Mouse (Mus musculus) right cerebral cortex, adult 2 months (tissue): ENCODE data around the gene Gm20517.

ENCODE experiments used
- DNase-seq, 2 experiments: peaks; one replicate each; pipeline ENCODE4 v3.0.0; 2021 to 2022; ENCODE audit warnings: low spot score in 2 of 2

Gm20517 gene

GRCm38 (mm10) chr17:47610849-47611660, at the start of gene Gm20517, which contains the start of the genes Bysl and Med20:
Gene Gm20517, plus strand, starts transcription at chr17:47611589.
Gene Bysl, minus strand, starts transcription at chr17:47611492.
Gene Med20, plus strand, starts transcription at chr17:47611582.
- peak; percentile 98 for DNase-seq

- DNase-seq: no peak
Measured at GRCm38 (mm10) chr17:47562875-47563274, 48.5 kb upstream of the Gm20517 start.

- no peak for DNase-seq
Measured at GRCm38 (mm10) chr17:47564612-47565011, 46.8 kb upstream of the Gm20517 start.

GRCm38 (mm10) chr17:47566133-47566532, 45.3 kb upstream of the Gm20517 start:
- DNase-seq: no peak

- no peak for DNase-seq
Measured at GRCm38 (mm10) chr17:47567271-47567670, 44.1 kb upstream of the Gm20517 start.

GRCm38 (mm10) chr17:47568389-47568788, 43.0 kb upstream of the Gm20517 start:
- DNase-seq: no peak

GRCm38 (mm10) chr17:47568951-47569527, 42.4 kb upstream of the Gm20517 start:
- DNase-seq: no peak

- no peak for DNase-seq
Measured at GRCm38 (mm10) chr17:47571621-47572020, 39.8 kb upstream of the Gm20517 start.

GRCm38 (mm10) chr17:47572436-47572835, 39.0 kb upstream of the Gm20517 start:
- DNase-seq: no peak

- no peak for DNase-seq
Measured at GRCm38 (mm10) chr17:47574028-47574427, 37.4 kb upstream of the Gm20517 start.

GRCm38 (mm10) chr17:47574830-47575229, 36.6 kb upstream of the Gm20517 start:
- no peak for DNase-seq

GRCm38 (mm10) chr17:47578655-47579054, 32.7 kb upstream of the Gm20517 start:
- no peak for DNase-seq

- DNase-seq: no peak
Measured at GRCm38 (mm10) chr17:47580962-47581361, 30.4 kb upstream of the Gm20517 start.

- no peak for DNase-seq
Measured at GRCm38 (mm10) chr17:47588517-47588916, 22.9 kb upstream of the Gm20517 start.

GRCm38 (mm10) chr17:47591073-47591472, 20.3 kb upstream of the Gm20517 start:
- DNase-seq: no peak

GRCm38 (mm10) chr17:47593215-47593853, 18.1 kb upstream of the Gm20517 start:
- peak; percentile 89 for DNase-seq

- DNase-seq: no peak
Measured at GRCm38 (mm10) chr17:47593854-47594182, 17.6 kb upstream of the Gm20517 start.

- DNase-seq: no peak
Measured at GRCm38 (mm10) chr17:47594183-47594968, 17.0 kb upstream of the Gm20517 start.

GRCm38 (mm10) chr17:47594969-47595247, 16.5 kb upstream of the Gm20517 start:
- no peak for DNase-seq

- DNase-seq: no peak
Measured at GRCm38 (mm10) chr17:47595248-47596161, 15.9 kb upstream of the Gm20517 start.

GRCm38 (mm10) chr17:47596162-47596838, 15.1 kb upstream of the Gm20517 start:
- DNase-seq: no peak
